ENCODE assay signal across 8 mouse cellular contexts in the genomic region with DNA sequence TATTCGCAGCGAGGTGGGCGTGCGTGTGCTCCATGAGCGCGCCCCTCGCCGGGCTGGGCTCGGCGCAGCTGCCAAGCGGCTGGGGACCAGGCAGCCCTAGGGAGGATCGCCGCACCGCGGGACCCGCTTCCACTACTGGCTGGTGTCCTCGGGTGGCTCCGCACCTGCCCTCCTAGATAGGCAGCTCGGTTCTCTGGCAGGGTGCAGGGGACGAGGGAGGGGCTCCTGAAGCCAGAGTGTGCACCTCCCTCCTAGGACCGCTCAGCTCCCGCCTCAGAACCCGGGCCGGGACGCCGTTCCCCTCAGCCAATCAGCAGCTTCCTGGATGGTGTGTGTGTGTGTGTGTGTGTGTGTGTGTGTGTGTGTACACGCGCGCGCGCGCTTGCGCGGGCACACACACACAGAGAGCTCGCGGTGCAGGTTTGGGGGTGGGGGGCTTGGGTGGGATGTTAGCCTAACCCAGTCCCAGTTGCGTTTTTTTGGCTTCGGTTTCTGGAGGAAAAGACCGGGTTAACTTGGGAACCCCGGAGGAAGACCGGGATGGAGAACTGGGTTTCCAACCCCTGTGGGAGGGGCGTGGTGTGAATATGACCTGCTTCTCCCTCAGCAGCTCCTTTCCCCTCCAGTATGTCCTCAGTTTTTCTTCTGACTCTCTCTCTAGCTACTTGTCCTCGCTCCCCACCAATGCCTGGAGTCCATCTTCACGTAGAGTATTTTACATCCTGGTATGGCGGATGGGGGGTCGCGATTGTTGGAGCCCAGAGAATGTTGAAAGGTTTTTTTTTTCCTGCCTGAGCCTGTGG. TPM values are rescaled to one million over a fixed set of nuclear protein-coding genes. Genes with fewer than 3 reads are reported as not detected.
DNase-seq lines count a peak whose midpoint lies in the region; ATAC-seq and TF ChIP-seq lines count a peak whose summit lies in the region.

A gene (minus strand): TSS at position 263 of the 803 bp plus-strand sequence.

- TF ChIP-seq POLR2A in kidney, adult 2 months (IDR thresholded peaks at IDR 0.05; ENCODE audit: low read depth, low read length): no peak

- WGBS in kidney, embryonic 16.5 days: 1% methylated on average over 47 of the region's 47 CpGs
- under 1% methylated on average over 44 of the region's 47 CpGs for WGBS in kidney, adult 2 months
- WGBS in hindbrain, embryonic 15.5 days: under 1% methylated on average over 47 of the region's 47 CpGs
- WGBS in limb, embryonic 15.5 days: under 1% methylated on average over 47 of the region's 47 CpGs

- ATAC-seq in kidney, embryonic 16.5 days (ENCODE audit: low FRiP score, low TSS enrichment): peak; percentile 80
- peak; percentile 96 for ATAC-seq in hindbrain, embryonic 15.5 days (ENCODE audit: low FRiP score, low read depth)
- ATAC-seq in limb, embryonic 15.5 days (ENCODE audit: insufficient number of reproducible peaks, low FRiP score, low TSS enrichment, low read depth): peak; percentile 23; the same call in 1 of the 2 replicates
- no peak for ATAC-seq in activated CD4-positive, CD25-positive, alpha-beta regulatory T cell, adult 4 months

- DNase-seq in kidney, adult 2 months: no peak
- peak; percentile 24 for DNase-seq in embryo, embryonic 11.5 days (ENCODE audit: low read depth, low spot score)
- DNase-seq in right cerebral cortex, postnatal 10 days (ENCODE audit: low spot score in 2 of 2): peak; percentile 79 to 82
- no peak for DNase-seq in spleen, postnatal 36 days (ENCODE audit: low spot score in 2 of 2)

- 0 out of 2 replicates have a peak within 1 kb of the TSS, but pooled peaks have one; percentile 15 for H3K9ac ChIP-seq in kidney, embryonic 16.5 days (replicated peaks; ENCODE audit: low read length)
- peak within 1 kb of the TSS; percentile 64 for H3K9ac ChIP-seq in hindbrain, embryonic 15.5 days
- H3K9ac ChIP-seq in limb, embryonic 15.5 days: no peak within 1 kb of the TSS

- no peaks in the 10 kb centered on the region for H3K9me3 ChIP-seq in kidney, embryonic 16.5 days (ENCODE audit: low read length)
- H3K9me3 ChIP-seq in hindbrain, embryonic 15.5 days: no peaks in the 10 kb centered on the region
- no peaks in the 10 kb centered on the region for H3K9me3 ChIP-seq in limb, embryonic 15.5 days

- TF ChIP-seq CTCF in kidney, adult 2 months (conservative IDR thresholded peaks at IDR 0.05; ENCODE audit: insufficient read depth, insufficient read length, low read depth, low read length): no peak

- no peak within 1 kb of the TSS for H3K27ac ChIP-seq in kidney, embryonic 16.5 days (ENCODE audit: low read length)
- H3K27ac ChIP-seq in kidney, adult 2 months (ENCODE audit: insufficient read depth, low read depth, low read length): no peak within 1 kb of the TSS
- peak within 1 kb of the TSS; percentile 87 for H3K27ac ChIP-seq in hindbrain, embryonic 15.5 days (replicated peaks)
- H3K27ac ChIP-seq in limb, embryonic 15.5 days: no peak within 1 kb of the TSS

- no peaks in the 10 kb centered on the region for H3K36me3 ChIP-seq in kidney, embryonic 16.5 days (ENCODE audit: insufficient read depth, low read length)
- no peaks in the 10 kb centered on the region for H3K36me3 ChIP-seq in kidney, adult 2 months (ENCODE audit: control insufficient read depth, insufficient read depth, low read length)
- H3K36me3 ChIP-seq in hindbrain, embryonic 15.5 days: no peaks in the 10 kb centered on the region
- no peaks in the 10 kb centered on the region for H3K36me3 ChIP-seq in limb, embryonic 15.5 days

- H3K27me3 ChIP-seq in kidney, embryonic 16.5 days (ENCODE audit: insufficient read depth, low read length): peaks cover 35% of the 10 kb centered on the region
- no peaks in the 10 kb centered on the region for H3K27me3 ChIP-seq in kidney, adult 2 months (replicated peaks; ENCODE audit: control insufficient read depth, insufficient read depth, low read length)
- peaks cover 5% of the 10 kb centered on the region; the same call in 1 of the 2 replicates for H3K27me3 ChIP-seq in hindbrain, embryonic 15.5 days
- H3K27me3 ChIP-seq in limb, embryonic 15.5 days: peaks cover 53% of the 10 kb centered on the region

- H3K4me3 ChIP-seq in kidney, embryonic 16.5 days (ENCODE audit: low read length): peak within 1 kb of the TSS; percentile 48
- H3K4me3 ChIP-seq in kidney, adult 2 months (ENCODE audit: insufficient read depth, low read depth, low read length): no peak within 1 kb of the TSS
- H3K4me3 ChIP-seq in hindbrain, embryonic 15.5 days: peak within 1 kb of the TSS; percentile 62
- H3K4me3 ChIP-seq in limb, embryonic 15.5 days: peak within 1 kb of the TSS; percentile 40

- H3K4me2 ChIP-seq in kidney, embryonic 16.5 days (replicated peaks; ENCODE audit: low read depth, low read length): peak within 1 kb of the TSS; percentile 84
- H3K4me2 ChIP-seq in hindbrain, embryonic 15.5 days: peak within 1 kb of the TSS; percentile 73
- peak within 1 kb of the TSS; percentile 80 for H3K4me2 ChIP-seq in limb, embryonic 15.5 days

- peaks cover 7% of the 10 kb centered on the region; the same call in 1 of the 2 replicates for H3K4me1 ChIP-seq in kidney, embryonic 16.5 days (ENCODE audit: insufficient read depth, low read length)
- no peaks in the 10 kb centered on the region for H3K4me1 ChIP-seq in kidney, adult 2 months (ENCODE audit: control insufficient read depth, insufficient read depth, low read length)
- peaks cover 38% of the 10 kb centered on the region for H3K4me1 ChIP-seq in hindbrain, embryonic 15.5 days (replicated peaks)
- H3K4me1 ChIP-seq in limb, embryonic 15.5 days: peaks cover 11% of the 10 kb centered on the region

RNA-seq across cellular contexts. Expression of the gene that starts here (rescaled TPM):
- polyA plus RNA-seq in kidney, embryonic 16.5 days (2015; fragmentation: Nextera tagmentation; extraction: Ambion mirVana): 0.06 and 0.07 TPM in 2 replicates
- not detected in 2 replicates for polyA plus RNA-seq in kidney, adult 2 months (2012; rRNA removed)
- polyA plus RNA-seq in hindbrain, embryonic 15.5 days (2015; fragmentation: Nextera tagmentation; extraction: Ambion mirVana): 11.4 and 13.2 TPM in 2 replicates
- not detected in 2 replicates for polyA plus RNA-seq in limb, embryonic 15.5 days (2015; fragmentation: Nextera tagmentation; extraction: Ambion mirVana)
- not detected for polyA plus RNA-seq in activated CD4-positive, CD25-positive, alpha-beta regulatory T cell, adult 4 months (2017; shearing (Covaris generic))

Comparison
In these comparisons a context has a peak if more than half of its experiments do, and no peak if none do; other contexts are left out.
1. RNA of the gene that starts here (polyA plus RNA-seq): 11.4 to 13.2 TPM in hindbrain, embryonic 15.5 days; 0.06 to 0.07 TPM in kidney, embryonic 16.5 days, not detected in limb, embryonic 15.5 days, not detected in kidney, adult 2 months and not detected in activated CD4-positive, CD25-positive, alpha-beta regulatory T cell, adult 4 months; every median in the first group is over 10 times any median in the second.
2. Peak in ATAC-seq, H3K4me3 ChIP-seq, H3K9ac ChIP-seq and H3K4me2 ChIP-seq in kidney, embryonic 16.5 days; RNA of the gene not detected or under 1 TPM.
3. Peak in ATAC-seq, H3K4me3 ChIP-seq and H3K4me2 ChIP-seq in limb, embryonic 15.5 days; RNA of the gene not detected or under 1 TPM.
4. DNase-seq: peak in embryo, embryonic 11.5 days (single experiment) and right cerebral cortex, postnatal 10 days (2 of 2); none in kidney, adult 2 months (single experiment) and spleen, postnatal 36 days (0 of 2).
5. Peak in every context shown above with its lines, with median percentiles within 50 percentile points of each other: H3K4me2 ChIP-seq.